Mouse (Mus musculus): Measurements from ENCODE around the gene Ache. TPM values are rescaled to one million over a fixed set of nuclear protein-coding genes. Genes with fewer than 3 reads are reported as not detected.

The Ache gene
- polyA plus RNA-seq, 1 experiment from 2014 or later: 102 TPM

- H3K27me3 ChIP-seq (replicated peaks; ENCODE audit: control insufficient read depth, insufficient read depth, low read length): no peaks in the 10 kb centered on the region
- peaks cover 21% of the 10 kb centered on the region for H3K36me3 ChIP-seq (ENCODE audit: control insufficient read depth, insufficient read depth, low read length)
- H3K4me3 ChIP-seq (ENCODE audit: low read length): no peak overlapping the region
- no peak overlapping the region for H3K27ac ChIP-seq (ENCODE audit: low read depth, low read length)
- no peak for ATAC-seq
- no peak overlapping the region for H3K9ac ChIP-seq (ENCODE audit: low read depth, low read length)
- WGBS: 88% methylated on average over 1 of the region's 1 CpGs
- H3K4me2 ChIP-seq (ENCODE audit: low read length): no peak overlapping the region
- peaks cover 14% of the 10 kb centered on the region for H3K4me1 ChIP-seq (ENCODE audit: control insufficient read depth, insufficient read depth, low read depth, low read length)
- H3K9me3 ChIP-seq (ENCODE audit: control insufficient read depth, low read length): no peaks in the 10 kb centered on the region
Measured at GRCm38 (mm10) chr5:137318570-137318969, 31.3 kb downstream of the Ache start.

GRCm38 (mm10) chr5:137320996-137321395 is 33.7 kb downstream of the Ache start:
- Histone ChIP-seq H3K4me2 (ENCODE audit: low read length) (no peak overlapping the region), H3K9me3 (ENCODE audit: control insufficient read depth, low read length) (no peaks in the 10 kb centered on the region), H3K4me1 (ENCODE audit: control insufficient read depth, insufficient read depth, low read depth, low read length) (no peaks in the 10 kb centered on the region), H3K4me3 (ENCODE audit: low read length) (no peak overlapping the region), H3K27ac (ENCODE audit: low read depth, low read length) (no peak overlapping the region), H3K9ac (ENCODE audit: low read depth, low read length) (no peak overlapping the region), H3K36me3 (ENCODE audit: control insufficient read depth, insufficient read depth, low read length) (peaks cover 26% of the 10 kb centered on the region), H3K27me3 (replicated peaks; ENCODE audit: control insufficient read depth, insufficient read depth, low read length) (no peaks in the 10 kb centered on the region)
- WGBS: 90% methylated on average over 3 of the region's 3 CpGs
- ATAC-seq: no peak

- WGBS: 86% methylated on average over 7 of the region's 7 CpGs
- Histone ChIP-seq H3K36me3 (ENCODE audit: control insufficient read depth, insufficient read depth, low read length) (peaks cover 6% of the 10 kb centered on the region; the same call in 1 of the 2 replicates), H3K4me1 (ENCODE audit: control insufficient read depth, insufficient read depth, low read depth, low read length) (peaks cover 10% of the 10 kb centered on the region), H3K4me3 (ENCODE audit: low read length) (no peak overlapping the region), H3K27ac (ENCODE audit: low read depth, low read length) (no peak overlapping the region), H3K27me3 (replicated peaks; ENCODE audit: control insufficient read depth, insufficient read depth, low read length) (no peaks in the 10 kb centered on the region), H3K9me3 (ENCODE audit: control insufficient read depth, low read length) (no peaks in the 10 kb centered on the region), H3K4me2 (ENCODE audit: low read length) (no peak overlapping the region), H3K9ac (ENCODE audit: low read depth, low read length) (no peak overlapping the region)
- no peak for ATAC-seq
Measured at GRCm38 (mm10) chr5:137330910-137331309, 43.6 kb downstream of the Ache start.

- no peaks in the 10 kb centered on the region for H3K27me3 ChIP-seq (replicated peaks; ENCODE audit: control insufficient read depth, insufficient read depth, low read length)
- H3K9ac ChIP-seq (ENCODE audit: low read depth, low read length): peak overlapping the region; percentile 75
- no peaks in the 10 kb centered on the region for H3K9me3 ChIP-seq (ENCODE audit: control insufficient read depth, low read length)
- H3K4me2 ChIP-seq (ENCODE audit: low read length): peak overlapping the region; percentile 92
- 21% methylated on average over 14 of the region's 15 CpGs for WGBS
- ATAC-seq: no peak; the same call in 1 of the 2 replicates
- H3K36me3 ChIP-seq (ENCODE audit: control insufficient read depth, insufficient read depth, low read length): no peaks in the 10 kb centered on the region
- H3K4me1 ChIP-seq (ENCODE audit: control insufficient read depth, insufficient read depth, low read depth, low read length): peaks cover 10% of the 10 kb centered on the region
- peak overlapping the region; percentile 50 for H3K4me3 ChIP-seq (ENCODE audit: low read length)
- H3K27ac ChIP-seq (ENCODE audit: low read depth, low read length): peak overlapping the region; percentile 48
Measured at GRCm38 (mm10) chr5:137332857-137333511, 45.7 kb downstream of the Ache start.

DNA sequence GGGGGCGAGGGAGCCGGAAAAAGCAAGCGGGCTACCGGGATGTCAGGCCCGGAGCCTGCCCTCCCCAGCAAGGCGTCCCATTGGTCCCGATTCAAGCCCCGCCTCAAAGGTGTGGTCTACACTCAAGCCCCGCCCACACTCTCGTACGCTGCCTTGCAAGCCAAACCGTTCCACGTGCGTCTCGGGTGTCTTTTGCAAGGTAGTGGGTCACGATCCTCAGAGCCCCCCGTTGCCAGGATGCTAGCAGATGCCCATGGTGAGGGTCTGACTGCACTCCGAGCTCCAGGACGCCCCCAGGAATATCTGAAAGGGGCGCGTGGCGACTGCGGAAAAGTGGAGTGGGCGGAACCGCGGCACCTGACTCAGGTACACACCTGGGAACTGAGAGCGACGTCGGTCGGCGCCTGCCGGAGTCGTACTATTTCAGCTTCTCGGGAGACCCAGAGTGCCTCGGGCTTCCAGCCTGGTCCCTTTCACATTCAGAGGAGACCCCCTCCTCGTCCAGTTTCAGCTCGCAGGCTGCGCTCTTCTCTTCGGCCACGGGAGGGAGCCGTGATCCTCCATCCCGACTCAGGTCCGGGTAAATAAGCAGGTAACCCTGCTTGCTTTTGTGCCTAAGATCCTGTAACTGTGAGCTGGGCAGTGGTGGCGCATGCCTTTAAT is 46.3 kb downstream of the Ache start, which contains the start of gene Slc12a9:
Slc12a9 (minus strand) TSS at position 86 of the 663 bp plus-strand sequence.
- peak within 1 kb of the TSS; percentile 75 for H3K9ac ChIP-seq (ENCODE audit: low read depth, low read length)
- peak within 1 kb of the TSS; percentile 92 for H3K4me2 ChIP-seq (ENCODE audit: low read length)

DNA sequence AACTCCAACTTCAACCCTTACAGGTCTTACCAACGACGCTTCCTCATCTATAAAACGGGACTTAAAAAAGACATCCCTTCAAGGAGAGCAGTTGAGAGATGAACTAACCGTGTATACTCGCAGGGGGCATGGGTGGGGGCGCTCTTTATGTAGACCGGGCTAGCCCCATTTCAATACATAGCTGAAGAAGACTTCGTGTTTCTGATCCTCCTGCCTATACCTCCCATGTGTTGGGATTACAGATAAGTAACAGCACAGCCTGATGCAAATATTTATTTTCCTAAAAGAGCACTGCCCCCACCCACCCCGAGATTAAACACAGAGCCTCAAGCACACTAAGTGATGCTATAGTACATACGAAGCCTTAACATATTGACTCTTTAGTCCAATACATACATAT is 47.0 kb downstream of the Ache start:
- no peaks in the 10 kb centered on the region for H3K27me3 ChIP-seq (replicated peaks; ENCODE audit: control insufficient read depth, insufficient read depth, low read length)
- no peak overlapping the region for H3K27ac ChIP-seq (ENCODE audit: low read depth, low read length)
- H3K36me3 ChIP-seq (ENCODE audit: control insufficient read depth, insufficient read depth, low read length): no peaks in the 10 kb centered on the region
- H3K4me3 ChIP-seq (ENCODE audit: low read length): peak overlapping the region; percentile 50; the same call in 1 of the 2 replicates
- H3K9me3 ChIP-seq (ENCODE audit: control insufficient read depth, low read length): no peaks in the 10 kb centered on the region
- H3K9ac ChIP-seq (ENCODE audit: low read depth, low read length): no peak overlapping the region
- WGBS: 52% methylated on average over 10 of the region's 10 CpGs
- peak overlapping the region; percentile 92 for H3K4me2 ChIP-seq (ENCODE audit: low read length)
- H3K4me1 ChIP-seq (ENCODE audit: control insufficient read depth, insufficient read depth, low read depth, low read length): peaks cover 15% of the 10 kb centered on the region
- ATAC-seq: no peak

More for the DNA sequence above, 46.3 kb downstream of the Ache start, which contains the start of gene Slc12a9:
- peak within 1 kb of the TSS; percentile 48 for H3K27ac ChIP-seq (ENCODE audit: low read depth, low read length)
- H3K4me3 ChIP-seq (ENCODE audit: low read length): peak within 1 kb of the TSS; percentile 50
- peak; percentile 91 for ATAC-seq
- H3K27me3 ChIP-seq (replicated peaks; ENCODE audit: control insufficient read depth, insufficient read depth, low read length): no peaks in the 10 kb centered on the region
- H3K4me1 ChIP-seq (ENCODE audit: control insufficient read depth, insufficient read depth, low read depth, low read length): peaks cover 10% of the 10 kb centered on the region
- WGBS: under 1% methylated on average over 44 of the region's 44 CpGs
- H3K9me3 ChIP-seq (ENCODE audit: control insufficient read depth, low read length): no peaks in the 10 kb centered on the region
- no peaks in the 10 kb centered on the region for H3K36me3 ChIP-seq (ENCODE audit: control insufficient read depth, insufficient read depth, low read length)

- Histone ChIP-seq H3K4me3 (ENCODE audit: low read length) (no peak overlapping the region), H3K9me3 (ENCODE audit: control insufficient read depth, low read length) (no peaks in the 10 kb centered on the region), H3K4me2 (ENCODE audit: low read length) (no peak overlapping the region), H3K27me3 (replicated peaks; ENCODE audit: control insufficient read depth, insufficient read depth, low read length) (no peaks in the 10 kb centered on the region), H3K9ac (ENCODE audit: low read depth, low read length) (no peak overlapping the region), H3K27ac (ENCODE audit: low read depth, low read length) (no peak overlapping the region), H3K4me1 (ENCODE audit: control insufficient read depth, insufficient read depth, low read depth, low read length) (peaks cover 21% of the 10 kb centered on the region), H3K36me3 (ENCODE audit: control insufficient read depth, insufficient read depth, low read length) (no peaks in the 10 kb centered on the region)
- no peak for ATAC-seq
- WGBS: 56% methylated on average over 6 of the region's 6 CpGs
Measured at GRCm38 (mm10) chr5:137335066-137335465, 47.7 kb downstream of the Ache start.

DNA sequence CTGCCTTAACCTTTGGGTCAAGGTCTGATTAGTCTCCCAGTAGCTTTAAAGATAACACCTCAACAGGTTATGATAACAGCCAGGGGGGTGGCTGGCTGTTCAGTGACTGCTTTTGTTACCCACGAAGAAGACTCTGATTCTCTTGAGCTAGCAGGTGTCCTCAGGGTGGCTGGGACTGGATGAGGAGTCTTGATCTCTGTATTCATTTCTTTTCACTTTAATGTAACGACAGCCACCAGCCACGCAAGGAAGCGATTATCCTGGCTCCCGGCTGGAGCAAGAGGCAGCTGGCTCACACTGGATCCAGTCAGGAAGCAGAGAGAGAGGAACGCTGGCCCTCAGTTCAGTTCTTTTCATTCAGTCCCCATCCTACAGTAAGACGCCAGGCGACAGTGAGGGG is 49.9 kb downstream of the Ache start:
- Histone ChIP-seq H3K9ac (ENCODE audit: low read depth, low read length) (no peak overlapping the region), H3K9me3 (ENCODE audit: control insufficient read depth, low read length) (no peaks in the 10 kb centered on the region), H3K4me3 (ENCODE audit: low read length) (no peak overlapping the region), H3K27ac (ENCODE audit: low read depth, low read length) (no peak overlapping the region), H3K4me2 (ENCODE audit: low read length) (no peak overlapping the region), H3K27me3 (replicated peaks; ENCODE audit: control insufficient read depth, insufficient read depth, low read length) (no peaks in the 10 kb centered on the region), H3K36me3 (ENCODE audit: control insufficient read depth, insufficient read depth, low read length) (no peaks in the 10 kb centered on the region), H3K4me1 (ENCODE audit: control insufficient read depth, insufficient read depth, low read depth, low read length) (peaks cover 18% of the 10 kb centered on the region)
- WGBS: 62% methylated on average over 8 of the region's 8 CpGs
- no peak for ATAC-seq

GRCm38 (mm10) chr5:137338256-137338655 is 50.9 kb downstream of the Ache start:
- Histone ChIP-seq H3K27me3 (replicated peaks; ENCODE audit: control insufficient read depth, insufficient read depth, low read length) (no peaks in the 10 kb centered on the region), H3K36me3 (ENCODE audit: control insufficient read depth, insufficient read depth, low read length) (no peaks in the 10 kb centered on the region), H3K9me3 (ENCODE audit: control insufficient read depth, low read length) (no peaks in the 10 kb centered on the region), H3K4me1 (ENCODE audit: control insufficient read depth, insufficient read depth, low read depth, low read length) (peaks cover 10% of the 10 kb centered on the region), H3K4me2 (ENCODE audit: low read length) (peak overlapping the region; percentile 91), H3K27ac (ENCODE audit: low read depth, low read length) (peak overlapping the region; percentile 80), H3K9ac (ENCODE audit: low read depth, low read length) (peak overlapping the region; percentile 67), H3K4me3 (ENCODE audit: low read length) (peak overlapping the region; percentile 43)
- 1% methylated on average over 19 of the region's 19 CpGs for whole genome bisulfite sequencing
- ATAC-seq: peak; percentile 85

Measured in hindbrain, embryonic 16.5 days (tissue).